Mouse (Mus musculus): ENCODE measurements around the gene Zfp677. TPM values are rescaled to one million over a fixed set of nuclear protein-coding genes. Genes with fewer than 3 reads are reported as not detected.
"Not testable (repeated sequence)": the region's sequence is repeated elsewhere in the genome, so short reads cannot be mapped to it uniquely, and the experiment has no call there.

The Zfp677 gene
- 0.43 and 0.57 TPM in 2 replicates for polyA plus RNA-seq (2012; rRNA removed)

GRCm38 (mm10) chr17:21383391-21384056 lies at the start of gene Zfp677:
Zfp677 (plus strand) TSS chr17:21383748.
- no peaks in the 10 kb centered on the region for H3K36me3 ChIP-seq (ENCODE audit: control insufficient read depth, insufficient read depth, low read length)
- peak within 1 kb of the TSS; percentile 58 for H3K4me3 ChIP-seq (ENCODE audit: control insufficient read depth, insufficient read depth, low read length)
- peak; percentile 81 for DNase-seq
- WGBS = 2% methylated on average over 20 of the region's 20 CpGs
- H3K27me3 ChIP-seq (ENCODE audit: control insufficient read depth, insufficient read depth, low read length) = no peaks in the 10 kb centered on the region
- H3K27ac ChIP-seq (ENCODE audit: control insufficient read depth, insufficient read depth, low read length) = peak within 1 kb of the TSS; percentile 36
- peaks cover 4% of the 10 kb centered on the region; the same call in 1 of the 2 replicates for H3K4me1 ChIP-seq (replicated peaks; ENCODE audit: control insufficient read depth, insufficient read depth, low read length)
- no peak for TF ChIP-seq POLR2A (IDR thresholded peaks at IDR 0.05; ENCODE audit: control insufficient read depth, extremely low read depth, insufficient read depth, low read length, poor library complexity)
- peak; percentile 58; the same call in 1 of the 2 replicates for TF ChIP-seq CTCF (IDR thresholded peaks at IDR 0.05; ENCODE audit: borderline replicate concordance, control insufficient read depth, extremely low read depth, insufficient read depth, low read length, poor library complexity)

GRCm38 (mm10) chr17:21368018-21368417 lies 15.5 kb upstream of the Zfp677 start:
- H3K4me3 ChIP-seq (ENCODE audit: control insufficient read depth, insufficient read depth, low read length); DNase-seq; H3K27ac ChIP-seq (ENCODE audit: control insufficient read depth, insufficient read depth, low read length); H3K36me3 ChIP-seq (ENCODE audit: control insufficient read depth, insufficient read depth, low read length); H3K4me1 ChIP-seq (replicated peaks; ENCODE audit: control insufficient read depth, insufficient read depth, low read length); H3K27me3 ChIP-seq (ENCODE audit: control insufficient read depth, insufficient read depth, low read length): not testable (repeated sequence)
- WGBS = 78% methylated on average over 3 of the region's 3 CpGs

DNA sequence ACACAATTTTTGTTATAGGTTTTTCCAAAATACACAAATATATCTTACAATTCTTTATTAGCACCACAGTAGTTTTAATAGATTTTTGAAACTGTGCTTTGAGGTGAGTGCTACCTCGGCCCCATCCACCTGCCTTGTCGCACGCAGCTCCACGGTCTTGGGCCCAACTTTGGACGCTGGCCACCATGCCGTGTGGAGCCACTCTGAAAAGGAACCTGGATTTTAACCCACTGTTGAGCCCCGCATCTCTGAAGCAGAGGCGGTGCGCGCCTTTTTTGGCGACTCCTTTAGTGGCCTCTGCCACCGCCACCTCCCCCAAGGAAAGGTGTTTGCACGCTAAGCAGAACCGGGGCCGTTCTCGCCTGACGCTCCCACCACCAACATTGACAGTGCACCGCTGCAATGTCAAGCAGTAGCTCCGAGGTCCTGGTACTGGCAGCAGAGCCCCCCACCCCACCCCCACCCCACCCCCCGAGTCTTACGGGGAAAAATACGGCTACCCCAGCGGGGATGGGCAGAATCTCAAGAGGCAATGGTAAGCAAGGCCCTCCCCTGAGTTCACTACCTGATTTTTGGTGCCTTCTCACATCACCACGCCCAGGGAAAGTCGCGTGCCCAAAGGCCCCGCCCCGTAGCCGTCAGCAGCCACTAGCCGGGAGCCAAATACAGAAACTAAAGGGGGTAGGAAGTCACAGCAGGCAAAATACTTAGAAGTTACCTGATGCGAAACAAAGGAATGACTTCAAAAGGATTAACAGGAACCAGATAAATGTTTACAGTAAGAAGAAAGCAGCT lies 13.4 kb upstream of the Zfp677 start:
- DNase-seq = peak; percentile 33

DNA sequence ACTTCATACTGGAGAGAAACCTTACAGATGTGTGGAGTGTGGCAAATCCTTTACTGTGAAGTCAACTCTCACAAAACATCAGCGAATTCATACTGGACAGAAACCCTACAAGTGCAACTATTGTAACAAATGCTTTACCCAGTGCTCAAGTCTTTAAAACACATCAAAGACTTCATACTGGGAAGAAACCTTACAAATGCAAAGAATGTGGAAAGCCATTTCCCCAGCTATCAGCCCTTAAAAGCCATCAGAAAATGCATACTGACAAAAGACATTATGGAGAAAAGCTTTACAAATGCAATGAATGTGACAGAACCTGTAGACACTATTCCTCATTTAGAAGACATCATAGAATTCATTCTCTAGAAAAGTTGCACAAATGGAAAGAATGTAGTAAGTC lies 8.2 kb upstream of the Zfp677 start:
- no peak for TF ChIP-seq CTCF (IDR thresholded peaks at IDR 0.05; ENCODE audit: borderline replicate concordance, control insufficient read depth, extremely low read depth, insufficient read depth, low read length, poor library complexity)
- no peak for TF ChIP-seq POLR2A (IDR thresholded peaks at IDR 0.05; ENCODE audit: control insufficient read depth, extremely low read depth, insufficient read depth, low read length, poor library complexity)

More for the DNA sequence above, 13.4 kb upstream of the Zfp677 start:
- H3K27me3 ChIP-seq (ENCODE audit: control insufficient read depth, insufficient read depth, low read length) = no peaks in the 10 kb centered on the region
- no peak for TF ChIP-seq CTCF (IDR thresholded peaks at IDR 0.05; ENCODE audit: borderline replicate concordance, control insufficient read depth, extremely low read depth, insufficient read depth, low read length, poor library complexity)
- TF ChIP-seq POLR2A (IDR thresholded peaks at IDR 0.05; ENCODE audit: control insufficient read depth, extremely low read depth, insufficient read depth, low read length, poor library complexity) = no peak
- 18% methylated on average over 31 of the region's 31 CpGs for WGBS
- peak overlapping the region; percentile 18 for H3K4me3 ChIP-seq (ENCODE audit: control insufficient read depth, insufficient read depth, low read length)
- H3K4me1 ChIP-seq (replicated peaks; ENCODE audit: control insufficient read depth, insufficient read depth, low read length) = peaks cover 3% of the 10 kb centered on the region; the same call in 1 of the 2 replicates
- no peaks in the 10 kb centered on the region for H3K36me3 ChIP-seq (ENCODE audit: control insufficient read depth, insufficient read depth, low read length)
- no peak overlapping the region for H3K27ac ChIP-seq (ENCODE audit: control insufficient read depth, insufficient read depth, low read length)

DNA sequence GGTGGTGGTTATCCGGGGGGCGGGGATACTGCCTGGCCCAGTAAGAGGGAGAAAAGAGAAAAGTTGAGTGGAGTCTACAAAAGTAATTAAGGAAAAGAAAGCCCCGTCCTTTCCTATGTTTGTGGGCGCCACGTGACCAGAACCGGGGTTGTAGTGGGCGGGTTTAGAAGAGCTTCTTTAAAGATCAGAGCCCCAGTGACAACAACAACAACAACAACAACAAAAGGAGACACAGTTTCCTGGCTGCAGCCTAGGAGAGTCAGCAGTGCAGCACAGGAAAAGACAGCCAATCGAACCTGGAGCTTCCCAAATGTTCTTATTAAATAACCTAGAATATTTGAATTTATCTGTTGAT lies 486 bp downstream of the Zfp677 start:
- Histone ChIP-seq H3K4me1 (replicated peaks; ENCODE audit: control insufficient read depth, insufficient read depth, low read length) (peaks cover 4% of the 10 kb centered on the region; the same call in 1 of the 2 replicates), H3K36me3 (ENCODE audit: control insufficient read depth, insufficient read depth, low read length) (no peaks in the 10 kb centered on the region), H3K27ac (ENCODE audit: control insufficient read depth, insufficient read depth, low read length) (peak overlapping the region; percentile 36; the same call in 1 of the 2 replicates), H3K4me3 (ENCODE audit: control insufficient read depth, insufficient read depth, low read length) (peak overlapping the region; percentile 58), H3K27me3 (ENCODE audit: control insufficient read depth, insufficient read depth, low read length) (no peaks in the 10 kb centered on the region)
- no peak for DNase-seq
- no peak for TF ChIP-seq CTCF (IDR thresholded peaks at IDR 0.05; ENCODE audit: borderline replicate concordance, control insufficient read depth, extremely low read depth, insufficient read depth, low read length, poor library complexity)
- TF ChIP-seq POLR2A (IDR thresholded peaks at IDR 0.05; ENCODE audit: control insufficient read depth, extremely low read depth, insufficient read depth, low read length, poor library complexity) = no peak
- WGBS = 10% methylated on average over 8 of the region's 8 CpGs

More for the DNA sequence above, 8.2 kb upstream of the Zfp677 start:
- no peaks in the 10 kb centered on the region for H3K4me1 ChIP-seq (replicated peaks; ENCODE audit: control insufficient read depth, insufficient read depth, low read length)
- no peak for DNase-seq
- H3K27ac ChIP-seq (ENCODE audit: control insufficient read depth, insufficient read depth, low read length) = no peak overlapping the region
- no peak overlapping the region for H3K4me3 ChIP-seq (ENCODE audit: control insufficient read depth, insufficient read depth, low read length)
- no peaks in the 10 kb centered on the region for H3K36me3 ChIP-seq (ENCODE audit: control insufficient read depth, insufficient read depth, low read length)
- no peaks in the 10 kb centered on the region for H3K27me3 ChIP-seq (ENCODE audit: control insufficient read depth, insufficient read depth, low read length)
- 62% methylated on average over 1 of the region's 1 CpGs for WGBS

DNA sequence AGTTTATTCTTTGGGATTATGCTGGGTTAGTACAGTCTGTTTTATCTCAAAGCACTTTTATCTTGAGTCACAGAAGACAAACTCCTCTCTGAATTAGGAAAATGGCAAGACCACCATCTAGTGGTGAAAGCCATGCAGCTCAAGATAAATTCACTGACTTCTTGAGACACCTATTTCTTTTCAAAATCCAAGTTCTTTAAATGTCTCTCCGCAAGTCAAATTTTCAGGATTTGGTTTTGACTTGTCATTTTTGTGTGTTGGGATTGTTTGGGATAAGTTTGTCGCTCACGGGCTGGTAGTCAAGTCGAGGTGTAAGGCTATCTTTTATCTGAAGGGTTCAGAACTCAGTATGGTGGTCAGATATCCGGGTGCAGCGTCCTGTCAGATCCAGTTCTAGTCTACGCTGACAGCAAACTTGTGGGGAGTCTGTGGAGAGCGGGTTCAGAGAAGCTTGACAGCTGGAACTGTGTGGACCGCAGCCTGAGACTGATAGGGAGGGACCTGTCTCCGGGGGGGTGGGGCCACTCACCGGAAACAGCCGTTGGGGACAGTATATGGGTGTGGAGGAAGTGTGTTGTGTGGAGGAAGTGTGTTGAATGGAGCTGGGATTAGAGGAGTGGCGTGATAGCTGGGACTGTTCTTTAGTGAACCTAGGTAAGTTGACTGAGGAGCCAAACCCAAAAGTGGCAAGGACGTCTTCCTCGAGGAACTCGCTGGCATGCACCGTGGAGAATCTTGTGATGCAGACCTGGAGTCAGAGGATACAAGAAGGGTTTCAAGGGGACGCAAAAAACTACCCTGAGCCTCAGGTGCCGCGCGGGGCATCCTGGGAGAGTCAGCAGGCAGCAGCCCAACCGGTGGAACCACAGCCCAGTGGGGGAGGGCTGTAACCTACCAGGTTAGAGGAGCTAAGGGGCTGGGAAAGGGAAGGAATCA lies 39.4 kb downstream of the Zfp677 start, which contains the start of gene Zfp54:
Zfp54 (plus strand) TSS at position 564 of the 936 bp plus-strand sequence.
- WGBS = under 1% methylated on average over 22 of the region's 22 CpGs
- H3K27ac ChIP-seq (ENCODE audit: control insufficient read depth, insufficient read depth, low read length) = peak within 1 kb of the TSS; percentile 96
- TF ChIP-seq POLR2A (IDR thresholded peaks at IDR 0.05; ENCODE audit: control insufficient read depth, extremely low read depth, insufficient read depth, low read length, poor library complexity) (peak; percentile 34; the same call in 1 of the 2 replicates), CTCF (IDR thresholded peaks at IDR 0.05; ENCODE audit: borderline replicate concordance, control insufficient read depth, extremely low read depth, insufficient read depth, low read length, poor library complexity) (no peak)

GRCm38 (mm10) chr17:21438806-21439400 lies 55.4 kb downstream of the Zfp677 start:
- not testable (repeated sequence) for H3K27ac ChIP-seq (ENCODE audit: control insufficient read depth, insufficient read depth, low read length); H3K36me3 ChIP-seq (ENCODE audit: control insufficient read depth, insufficient read depth, low read length); DNase-seq; H3K4me1 ChIP-seq (replicated peaks; ENCODE audit: control insufficient read depth, insufficient read depth, low read length); H3K4me3 ChIP-seq (ENCODE audit: control insufficient read depth, insufficient read depth, low read length); H3K27me3 ChIP-seq (ENCODE audit: control insufficient read depth, insufficient read depth, low read length)
- WGBS = 93% methylated on average over 9 of the region's 9 CpGs

More for the DNA sequence above, 39.4 kb downstream of the Zfp677 start, which contains the start of gene Zfp54:
- peak; percentile 81 for DNase-seq
- Histone ChIP-seq H3K36me3 (ENCODE audit: control insufficient read depth, insufficient read depth, low read length) (no peaks in the 10 kb centered on the region), H3K27me3 (ENCODE audit: control insufficient read depth, insufficient read depth, low read length) (no peaks in the 10 kb centered on the region), H3K4me1 (replicated peaks; ENCODE audit: control insufficient read depth, insufficient read depth, low read length) (no peaks in the 10 kb centered on the region), H3K4me3 (ENCODE audit: control insufficient read depth, insufficient read depth, low read length) (peak within 1 kb of the TSS; percentile 82)
